Mouse (Mus musculus): ENCODE data around the gene Rnf34. TPM values are rescaled to one million over a fixed set of nuclear protein-coding genes. Genes with fewer than 3 reads are reported as not detected.

Rnf34 gene
- polyA plus RNA-seq, 1 experiment from 2014 or later: 53.0 TPM

DNA sequence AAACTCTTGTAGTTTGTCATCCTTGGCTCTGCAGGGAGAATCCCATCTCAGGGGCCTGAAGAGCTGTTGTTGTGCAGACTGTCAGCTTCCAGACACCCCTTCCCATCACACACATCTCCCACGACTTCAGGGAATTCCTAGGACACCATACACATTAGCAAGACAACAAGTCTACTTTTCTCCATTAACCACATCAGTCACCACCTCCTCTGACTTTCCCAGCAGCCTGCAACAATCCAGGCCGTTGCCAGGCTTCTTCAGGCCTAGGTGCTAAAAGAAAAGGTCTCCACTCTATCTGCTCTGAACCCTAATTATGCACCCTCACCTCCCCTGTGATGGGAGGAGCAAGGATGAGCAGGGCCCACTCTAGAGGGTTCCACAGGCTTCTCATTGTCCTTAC is 40.5 kb downstream of the Rnf34 start:
- Histone ChIP-seq H3K27ac (ENCODE audit: low read depth, low read length) (no peak overlapping the region), H3K4me3 (ENCODE audit: low read depth, low read length) (no peak overlapping the region), H3K36me3 (ENCODE audit: control insufficient read depth, insufficient read depth, low read length) (no peaks in the 10 kb centered on the region), H3K9ac (replicated peaks; ENCODE audit: low read depth, low read length) (no peak overlapping the region), H3K9me3 (ENCODE audit: control insufficient read depth, low read length) (no peaks in the 10 kb centered on the region), H3K27me3 (ENCODE audit: control insufficient read depth, insufficient read depth, low read length) (no peaks in the 10 kb centered on the region), H3K4me2 (ENCODE audit: low read depth, low read length) (no peak overlapping the region), H3K4me1 (ENCODE audit: control insufficient read depth, insufficient read depth, low read length) (no peaks in the 10 kb centered on the region)
- no peak for ATAC-seq (ENCODE audit: low read depth)
- WGBS: 64% methylated on average over 2 of the region's 2 CpGs

DNA sequence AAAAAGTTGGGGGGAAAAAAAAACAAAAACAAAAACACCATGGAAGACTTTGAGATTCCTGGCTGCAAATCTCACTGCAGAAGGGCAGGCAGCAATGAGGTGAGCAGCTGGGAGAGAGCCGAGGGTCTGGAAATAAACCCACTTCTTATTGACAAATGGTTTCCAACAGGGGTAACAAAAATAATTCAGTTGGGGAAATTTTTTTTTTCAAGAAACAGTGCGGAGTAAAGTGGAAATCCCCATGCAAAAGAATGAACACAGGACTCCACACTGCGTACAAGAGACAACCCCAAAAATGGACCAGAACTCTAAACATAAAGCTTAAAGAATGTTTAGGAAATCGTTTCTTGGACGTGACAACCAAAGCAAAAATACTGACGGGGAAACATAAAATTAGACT is 43.4 kb downstream of the Rnf34 start:
- no peak overlapping the region for H3K4me3 ChIP-seq (ENCODE audit: low read depth, low read length)
- H3K4me2 ChIP-seq (ENCODE audit: low read depth, low read length): no peak overlapping the region
- ATAC-seq (ENCODE audit: low read depth): no peak
- H3K27me3 ChIP-seq (ENCODE audit: control insufficient read depth, insufficient read depth, low read length): no peaks in the 10 kb centered on the region
- H3K36me3 ChIP-seq (ENCODE audit: control insufficient read depth, insufficient read depth, low read length): no peaks in the 10 kb centered on the region
- no peak overlapping the region for H3K9ac ChIP-seq (replicated peaks; ENCODE audit: low read depth, low read length)
- H3K27ac ChIP-seq (ENCODE audit: low read depth, low read length): no peak overlapping the region
- H3K9me3 ChIP-seq (ENCODE audit: control insufficient read depth, low read length): no peaks in the 10 kb centered on the region
- 97% methylated on average over 6 of the region's 6 CpGs for WGBS
- peaks cover 5% of the 10 kb centered on the region; the same call in 1 of the 2 replicates for H3K4me1 ChIP-seq (ENCODE audit: control insufficient read depth, insufficient read depth, low read length)

GRCm38 (mm10) chr5:122894007-122894637 is 44.3 kb downstream of the Rnf34 start:
- no peak overlapping the region for H3K9ac ChIP-seq (replicated peaks; ENCODE audit: low read depth, low read length)
- no peak overlapping the region for H3K27ac ChIP-seq (ENCODE audit: low read depth, low read length)
- 86% methylated on average over 5 of the region's 5 CpGs for whole genome bisulfite sequencing
- H3K4me2 ChIP-seq (ENCODE audit: low read depth, low read length): no peak overlapping the region
- no peak overlapping the region for H3K4me3 ChIP-seq (ENCODE audit: low read depth, low read length)
- no peaks in the 10 kb centered on the region for H3K36me3 ChIP-seq (ENCODE audit: control insufficient read depth, insufficient read depth, low read length)
- no peaks in the 10 kb centered on the region for H3K27me3 ChIP-seq (ENCODE audit: control insufficient read depth, insufficient read depth, low read length)
- ATAC-seq (ENCODE audit: low read depth): no peak
- peaks cover 13% of the 10 kb centered on the region; the same call in 1 of the 2 replicates for H3K4me1 ChIP-seq (ENCODE audit: control insufficient read depth, insufficient read depth, low read length)
- no peaks in the 10 kb centered on the region for H3K9me3 ChIP-seq (ENCODE audit: control insufficient read depth, low read length)

DNA sequence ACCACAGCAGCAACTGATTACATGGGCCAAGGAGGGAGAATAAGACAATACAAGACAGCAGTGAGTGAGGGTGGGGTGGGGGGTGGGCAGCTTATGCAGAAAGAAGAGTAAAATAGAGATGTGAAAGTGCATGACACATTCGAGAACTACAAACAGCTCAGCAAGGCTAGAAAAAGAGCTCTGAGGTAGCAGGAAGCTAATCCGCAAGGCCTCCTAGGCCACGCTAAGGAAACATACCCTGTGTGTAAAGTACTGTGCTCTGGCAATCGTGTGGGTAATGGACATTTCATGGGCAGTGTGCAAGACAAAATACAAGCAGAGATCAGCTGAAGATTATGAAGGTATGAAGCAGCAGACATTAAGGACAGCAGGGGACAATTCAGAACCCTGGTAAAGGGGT is 45.0 kb downstream of the Rnf34 start:
- no peak overlapping the region for H3K9ac ChIP-seq (replicated peaks; ENCODE audit: low read depth, low read length)
- 83% methylated on average over 4 of the region's 4 CpGs for WGBS

GRCm38 (mm10) chr5:122898153-122898552 is 48.3 kb downstream of the Rnf34 start:
- no peak overlapping the region for H3K4me3 ChIP-seq (ENCODE audit: low read depth, low read length)
- no peaks in the 10 kb centered on the region for H3K9me3 ChIP-seq (ENCODE audit: control insufficient read depth, low read length)
- H3K36me3 ChIP-seq (ENCODE audit: control insufficient read depth, insufficient read depth, low read length): no peaks in the 10 kb centered on the region
- no peak overlapping the region for H3K27ac ChIP-seq (ENCODE audit: low read depth, low read length)
- 86% methylated on average over 6 of the region's 6 CpGs for WGBS
- peaks cover 17% of the 10 kb centered on the region for H3K4me1 ChIP-seq (ENCODE audit: control insufficient read depth, insufficient read depth, low read length)
- no peaks in the 10 kb centered on the region for H3K27me3 ChIP-seq (ENCODE audit: control insufficient read depth, insufficient read depth, low read length)
- peak overlapping the region; percentile 90 for H3K4me2 ChIP-seq (ENCODE audit: low read depth, low read length)
- no peak for ATAC-seq (ENCODE audit: low read depth)
- H3K9ac ChIP-seq (replicated peaks; ENCODE audit: low read depth, low read length): no peak overlapping the region

More for the DNA sequence above, 45.0 kb downstream of the Rnf34 start:
- no peaks in the 10 kb centered on the region for H3K9me3 ChIP-seq (ENCODE audit: control insufficient read depth, low read length)
- no peak overlapping the region for H3K27ac ChIP-seq (ENCODE audit: low read depth, low read length)
- no peaks in the 10 kb centered on the region for H3K27me3 ChIP-seq (ENCODE audit: control insufficient read depth, insufficient read depth, low read length)
- no peaks in the 10 kb centered on the region for H3K36me3 ChIP-seq (ENCODE audit: control insufficient read depth, insufficient read depth, low read length)
- H3K4me3 ChIP-seq (ENCODE audit: low read depth, low read length): no peak overlapping the region
- no peak for ATAC-seq (ENCODE audit: low read depth)
- H3K4me1 ChIP-seq (ENCODE audit: control insufficient read depth, insufficient read depth, low read length): peaks cover 13% of the 10 kb centered on the region; the same call in 1 of the 2 replicates
- H3K4me2 ChIP-seq (ENCODE audit: low read depth, low read length): no peak overlapping the region

GRCm38 (mm10) chr5:122898963-122899776 is 49.3 kb downstream of the Rnf34 start:
- 2% methylated on average over 45 of the region's 45 CpGs for whole genome bisulfite sequencing
- no peak for ATAC-seq (ENCODE audit: low read depth)
- H3K4me1 ChIP-seq (ENCODE audit: control insufficient read depth, insufficient read depth, low read length): peaks cover 17% of the 10 kb centered on the region
- peak overlapping the region; percentile 96 for H3K27ac ChIP-seq (ENCODE audit: low read depth, low read length)
- H3K9ac ChIP-seq (replicated peaks; ENCODE audit: low read depth, low read length): peak overlapping the region; percentile 93
- H3K27me3 ChIP-seq (ENCODE audit: control insufficient read depth, insufficient read depth, low read length): no peaks in the 10 kb centered on the region
- peak overlapping the region; percentile 90 for H3K4me2 ChIP-seq (ENCODE audit: low read depth, low read length)
- H3K4me3 ChIP-seq (ENCODE audit: low read depth, low read length): peak overlapping the region; percentile 85
- no peaks in the 10 kb centered on the region for H3K9me3 ChIP-seq (ENCODE audit: control insufficient read depth, low read length)
- no peaks in the 10 kb centered on the region for H3K36me3 ChIP-seq (ENCODE audit: control insufficient read depth, insufficient read depth, low read length)

DNA sequence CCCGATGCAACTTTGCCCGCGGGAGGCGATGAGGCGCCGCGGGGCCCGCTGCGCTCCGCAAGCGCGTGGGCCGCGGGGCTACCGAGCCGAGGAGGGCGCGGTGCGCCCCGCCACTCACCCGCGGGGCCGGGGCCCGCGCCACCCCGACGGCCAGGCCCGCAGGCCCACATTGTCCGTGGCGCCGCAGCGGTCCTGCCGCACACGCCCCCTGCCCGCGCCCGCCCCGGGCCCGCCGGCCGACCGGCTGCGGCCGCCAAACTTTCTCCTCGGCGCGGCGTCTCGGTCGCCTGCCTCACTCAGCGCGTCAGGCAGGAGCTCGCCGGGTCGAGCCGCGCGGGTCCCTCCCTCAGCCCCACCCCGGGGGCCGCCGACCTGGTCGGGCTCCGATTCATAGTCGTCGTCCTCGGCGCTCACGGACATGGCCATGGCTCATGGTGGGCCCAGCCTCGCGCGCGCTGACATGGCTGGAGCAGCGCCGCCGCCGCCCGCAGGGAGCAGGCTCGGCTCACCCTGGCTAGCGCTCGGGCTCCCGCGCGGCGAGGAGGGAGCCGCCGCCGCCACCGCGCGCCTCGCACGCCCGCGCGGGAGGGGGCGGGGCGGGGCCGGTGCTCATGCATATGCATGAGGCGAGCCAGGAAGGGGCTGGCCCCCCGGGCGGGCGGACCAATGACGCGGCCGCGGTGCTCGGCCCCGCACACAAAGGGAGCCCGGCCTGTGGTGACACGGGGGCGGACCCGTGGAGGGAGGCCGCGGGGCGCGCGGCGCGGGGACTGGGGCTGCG is 50.1 kb downstream of the Rnf34 start:
- H3K27me3 ChIP-seq (ENCODE audit: control insufficient read depth, insufficient read depth, low read length): no peaks in the 10 kb centered on the region
- peak; percentile 97 for ATAC-seq (ENCODE audit: low read depth)
- H3K9ac ChIP-seq (replicated peaks; ENCODE audit: low read depth, low read length): peak overlapping the region; percentile 93
- H3K36me3 ChIP-seq (ENCODE audit: control insufficient read depth, insufficient read depth, low read length): no peaks in the 10 kb centered on the region
- peak overlapping the region; percentile 96 for H3K27ac ChIP-seq (ENCODE audit: low read depth, low read length)
- no peaks in the 10 kb centered on the region for H3K9me3 ChIP-seq (ENCODE audit: control insufficient read depth, low read length)
- peaks cover 17% of the 10 kb centered on the region for H3K4me1 ChIP-seq (ENCODE audit: control insufficient read depth, insufficient read depth, low read length)
- H3K4me3 ChIP-seq (ENCODE audit: low read depth, low read length): peak overlapping the region; percentile 85
- WGBS: under 1% methylated on average over 75 of the region's 120 CpGs
- H3K4me2 ChIP-seq (ENCODE audit: low read depth, low read length): peak overlapping the region; percentile 90

DNA sequence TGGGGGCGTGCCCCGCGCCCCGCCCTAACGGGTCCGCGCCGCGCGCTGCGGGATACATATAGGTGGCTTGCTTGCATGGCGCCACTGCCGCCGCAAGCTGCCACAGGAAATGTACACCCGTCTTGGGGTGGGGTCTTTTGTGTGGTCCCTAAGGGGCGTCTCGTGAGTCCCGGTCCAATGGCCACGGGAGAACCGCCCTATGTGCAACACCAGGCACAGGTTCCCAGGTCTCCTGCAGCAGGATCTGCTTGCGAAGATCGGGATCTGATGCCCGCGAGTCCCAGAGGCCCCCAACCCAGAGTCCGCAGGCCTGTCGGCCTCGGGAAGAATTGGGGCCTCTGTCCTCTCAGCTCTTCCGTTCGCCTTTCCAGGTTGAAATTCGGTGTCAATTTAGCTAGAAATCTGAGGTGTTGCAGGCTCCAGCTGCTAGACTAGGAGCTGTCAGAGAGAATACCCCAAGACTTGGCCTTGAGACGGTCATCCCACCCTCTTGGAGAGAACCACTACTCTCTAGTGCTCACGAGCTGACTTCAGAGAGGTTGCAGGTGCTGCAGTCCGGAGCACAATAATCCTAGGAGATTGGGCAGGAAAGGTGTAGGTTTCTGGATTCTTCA is 50.8 kb downstream of the Rnf34 start:
- no peak; the same call in 1 of the 2 replicates for ATAC-seq (ENCODE audit: low read depth)
- peak overlapping the region; percentile 85 for H3K4me3 ChIP-seq (ENCODE audit: low read depth, low read length)

More for the DNA sequence above, 50.8 kb downstream of the Rnf34 start:
- Histone ChIP-seq H3K4me2 (ENCODE audit: low read depth, low read length) (peak overlapping the region; percentile 90), H3K36me3 (ENCODE audit: control insufficient read depth, insufficient read depth, low read length) (no peaks in the 10 kb centered on the region), H3K4me1 (ENCODE audit: control insufficient read depth, insufficient read depth, low read length) (peaks cover 17% of the 10 kb centered on the region), H3K27ac (ENCODE audit: low read depth, low read length) (peak overlapping the region; percentile 96), H3K27me3 (ENCODE audit: control insufficient read depth, insufficient read depth, low read length) (no peaks in the 10 kb centered on the region), H3K9ac (replicated peaks; ENCODE audit: low read depth, low read length) (peak overlapping the region; percentile 93), H3K9me3 (ENCODE audit: control insufficient read depth, low read length) (no peaks in the 10 kb centered on the region)
- 2% methylated on average over 33 of the region's 33 CpGs for WGBS
